Mouse (Mus musculus): ENCODE results near the gene Tmprss11f. TPM values are rescaled to one million over a fixed set of nuclear protein-coding genes. Genes with fewer than 3 reads are reported as not detected.

The Tmprss11f gene
- polyA plus RNA-seq, 1 experiment from 2014 or later, result 10.8 TPM

DNA sequence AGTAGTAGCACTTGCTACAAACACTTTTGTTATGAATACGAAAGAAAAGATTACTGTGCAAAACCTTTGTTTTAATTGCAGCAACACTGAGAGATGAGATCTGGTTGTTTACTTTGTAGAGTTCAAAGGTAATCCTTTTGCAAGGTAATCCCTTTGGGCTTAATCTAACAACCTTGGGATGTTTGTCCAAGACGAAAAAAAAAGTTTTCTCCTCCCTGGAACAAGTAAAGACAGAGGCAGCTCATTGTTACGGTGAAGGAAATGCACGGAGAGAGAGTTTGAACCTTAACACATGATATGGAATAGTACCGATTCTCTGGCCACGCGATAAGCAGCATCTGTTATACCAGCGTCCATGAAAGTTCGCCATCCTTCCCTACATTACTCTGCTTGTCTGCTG, 158.4 kb downstream of the Tmprss11f start:
- DNase-seq (ENCODE audit: low spot score) (no peak), ATAC-seq (ENCODE audit: low FRiP score, low TSS enrichment) (no peak)
- H3K27ac ChIP-seq (replicated peaks), result no peak overlapping the region
- H3K4me2 ChIP-seq (replicated peaks; ENCODE audit: low read depth), result no peak overlapping the region
- no peak overlapping the region for H3K4me3 ChIP-seq (ENCODE audit: low read depth, low read length)
- no peaks in the 10 kb centered on the region for H3K36me3 ChIP-seq (ENCODE audit: control insufficient read depth, insufficient read depth, low read length)
- H3K9ac ChIP-seq (ENCODE audit: low read length), result no peak overlapping the region
- TF ChIP-seq CTCF (IDR thresholded peaks at IDR 0.05; ENCODE audit: low read depth) (no peak), EP300 (optimal IDR thresholded peaks at IDR 0.05) (no peak)
- no peaks in the 10 kb centered on the region for H3K4me1 ChIP-seq (replicated peaks; ENCODE audit: control insufficient read depth, insufficient read depth)
- H3K27me3 ChIP-seq (ENCODE audit: control insufficient read depth, insufficient read depth, low read length), result no peaks in the 10 kb centered on the region
- WGBS, result 52% methylated on average over 9 of the region's 9 CpGs
- H3K9me3 ChIP-seq (ENCODE audit: control insufficient read depth, low read length), result no peaks in the 10 kb centered on the region

Other genes with a start within 250 kb of the Tmprss11f start
- 8.6 and 9.9 TPM in 2 replicates for gene Tmprss11a, start 163.4 kb downstream of the Tmprss11f start, polyA plus RNA-seq (2015; fragmentation: Nextera tagmentation; extraction: Ambion mirVana)
- gene Tmprss11g, start 113.8 kb downstream of the Tmprss11f start, polyA plus RNA-seq (2015; fragmentation: Nextera tagmentation; extraction: Ambion mirVana), result 3.5 and 4.9 TPM in 2 replicates
- gene Tmprss11b, start 43.9 kb upstream of the Tmprss11f start, polyA plus RNA-seq (2015; fragmentation: Nextera tagmentation; extraction: Ambion mirVana), result 0.84 and 1.7 TPM in 2 replicates
- 1.4 TPM in 2 replicates for gene Tmprss11e, start 113.4 kb upstream of the Tmprss11f start, polyA plus RNA-seq (2015; fragmentation: Nextera tagmentation; extraction: Ambion mirVana)
- gene Ythdc1, start 171.8 kb upstream of the Tmprss11f start, polyA plus RNA-seq (2015; fragmentation: Nextera tagmentation; extraction: Ambion mirVana), result 17.8 and 18.4 TPM in 2 replicates